Mouse (Mus musculus) hindbrain, embryonic 14.5 days (tissue): ENCODE measurements around the gene Ceacam1. TPM values are rescaled to one million over a fixed set of nuclear protein-coding genes. Genes with fewer than 3 reads are reported as not detected.

Source experiments
- ATAC-seq: fragments of 200-750 bp; cut with Nextera tagmentation; 2 replicates; pipeline ENCODE4 v1.8.0; 2017; ENCODE audit warnings: moderate number of reproducible peaks, mild to moderate bottlenecking, moderate TSS enrichment, moderate library complexity; ENCODE audit not compliant: low FRiP score
- DNase-seq: peaks from one replicate; pipeline ENCODE4 v3.0.0-alpha.2; 2015; ENCODE audit warnings: low spot score
- H3K27ac ChIP-seq: fragments of 300-500 bp; sonication (generic); 2 replicates; pipeline ENCODE4 v1.5.1; 2014; ENCODE audit warnings: mild to moderate bottlenecking, moderate library complexity
- H3K27me3 ChIP-seq: fragments of 300-500 bp; sonication (generic); 2 replicates; pipeline ENCODE4 v1.6.1; 2014; ENCODE audit warnings: mild to moderate bottlenecking, low read length, mixed read lengths; ENCODE audit not compliant: control insufficient read depth, insufficient read depth
- H3K36me3 ChIP-seq: fragments of 300-500 bp; sonication (generic); replicated peaks from 2 replicates; pipeline ENCODE4 v1.6.1; 2014; ENCODE audit not compliant: control insufficient read depth, insufficient read depth
- H3K4me1 ChIP-seq: fragments of 300-500 bp; sonication (generic); replicated peaks from 2 replicates; pipeline ENCODE4 v1.6.1; 2014; ENCODE audit warnings: antibody characterized with exemption, low read length, mixed read lengths; ENCODE audit not compliant: control insufficient read depth, insufficient read depth
- H3K4me2 ChIP-seq: fragments of 300-500 bp; sonication (generic); replicated peaks from 2 replicates; pipeline ENCODE4 v1.6.1; 2014; ENCODE audit warnings: mild to moderate bottlenecking, moderate library complexity
- H3K4me3 ChIP-seq: fragments of 300-500 bp; sonication (generic); replicated peaks from 2 replicates; pipeline ENCODE4 v1.5.1; 2014; ENCODE audit warnings: mild to moderate bottlenecking, low read length
- H3K9ac ChIP-seq: fragments of 300-500 bp; sonication (generic); 2 replicates; pipeline ENCODE4 v1.6.1; 2014
- H3K9me3 ChIP-seq: fragments of 300-500 bp; sonication (generic); 2 replicates; pipeline ENCODE4 v1.6.1; 2016; ENCODE audit warnings: low read length; ENCODE audit not compliant: control insufficient read depth
- WGBS: fragments of 180-500 bp; shearing (Covaris S2); extraction: QIAGEN DNeasy Blood & Tissue Kit; methylation state at CpG from one replicate; pipeline ENCODE4 v1.1.7; 2014; 5-methylcytosine and 5-hydroxymethylcytosine counted together
- polyA plus RNA-seq: library from polyadenylated mRNA; unstranded; fragments of >200 nt; fragmentation: Nextera tagmentation; extraction: Ambion mirVana; gene quantifications from 2 replicates; pipeline ENCODE4 v1.2.1, GENCODE M21; 2014

The Ceacam1 gene
- polyA plus RNA-seq, 1 experiment from 2014 or later, result 0.91 TPM

DNA sequence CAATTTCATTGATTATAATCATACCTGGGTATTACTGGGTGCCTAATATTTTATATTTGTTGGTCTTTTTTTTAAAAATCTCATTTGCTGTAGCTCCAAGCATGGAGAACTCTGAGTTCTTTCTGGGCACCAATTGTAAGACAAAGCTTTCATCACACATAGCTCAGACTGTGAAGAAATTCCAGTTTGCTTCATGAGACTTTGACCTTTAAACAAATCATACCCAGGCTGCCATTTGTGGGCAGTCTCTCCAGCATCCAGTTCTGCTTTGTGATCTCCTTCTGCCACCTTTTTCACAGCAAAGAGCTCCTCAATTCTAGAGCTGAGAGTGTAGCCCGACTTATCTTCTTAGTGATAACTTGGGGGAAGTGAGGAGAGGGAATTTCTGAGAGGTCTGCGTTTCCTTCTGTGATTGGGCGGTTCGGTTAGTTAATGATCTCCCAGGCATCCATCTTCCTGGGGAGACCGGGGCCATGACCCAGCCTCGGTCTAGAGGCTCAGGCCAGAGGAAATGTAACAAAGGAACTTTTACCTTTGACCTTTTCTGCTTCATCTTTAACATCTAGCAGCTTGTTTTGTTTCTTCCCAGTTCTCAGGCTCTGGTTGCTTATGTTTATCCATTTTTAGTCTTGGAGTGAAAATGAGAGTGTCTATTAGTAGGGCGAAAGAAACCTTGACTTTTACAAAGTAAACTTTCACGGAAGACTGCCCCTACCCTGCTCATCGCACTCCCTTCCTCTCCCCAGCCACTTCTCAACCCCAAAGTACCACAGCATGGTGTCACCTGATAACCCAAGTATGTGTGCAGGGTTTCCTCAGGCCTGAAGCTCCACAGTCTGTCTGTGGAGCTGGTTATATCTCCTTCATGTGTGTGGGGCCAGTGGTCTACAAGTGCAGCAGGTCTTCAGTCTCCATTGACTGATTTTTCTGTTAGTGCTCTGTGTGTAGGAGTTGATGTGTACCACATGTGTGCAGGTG is 27.2 kb downstream of the Ceacam1 start:
- Histone ChIP-seq H3K4me1 (no peaks in the 10 kb centered on the region), H3K27ac (no peak overlapping the region), H3K36me3 (no peaks in the 10 kb centered on the region), H3K27me3 (no peaks in the 10 kb centered on the region), H3K9me3 (no peaks in the 10 kb centered on the region), H3K9ac (no peak overlapping the region), H3K4me3 (no peak overlapping the region), H3K4me2 (no peak overlapping the region)
- 58% methylated on average over 9 of the region's 9 CpGs for WGBS
- DNase-seq (no peak), ATAC-seq (no peak)

DNA sequence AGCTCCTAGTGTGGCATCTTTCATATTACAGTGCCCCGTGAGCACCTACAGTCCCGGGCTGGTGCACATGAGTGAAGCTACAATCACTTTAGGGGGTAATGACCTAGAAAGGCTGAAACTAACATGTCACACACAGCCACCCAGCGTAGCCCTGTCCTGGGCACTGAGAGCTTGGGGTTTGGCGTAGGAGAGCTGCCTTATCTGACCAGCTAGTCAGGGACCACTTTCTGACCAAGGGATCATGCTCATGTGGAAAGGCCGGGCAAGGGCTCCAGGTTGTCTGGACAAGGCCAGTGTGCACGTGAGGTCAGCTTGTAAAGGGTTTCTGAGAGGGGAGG is 36.6 kb downstream of the Ceacam1 start:
- Histone ChIP-seq H3K4me1 (no peaks in the 10 kb centered on the region), H3K9ac (no peak overlapping the region), H3K9me3 (no peaks in the 10 kb centered on the region), H3K27ac (no peak overlapping the region), H3K4me2 (no peak overlapping the region), H3K36me3 (no peaks in the 10 kb centered on the region), H3K27me3 (no peaks in the 10 kb centered on the region), H3K4me3 (no peak overlapping the region)
- ATAC-seq (no peak), DNase-seq (no peak)
- 86% methylated on average over 6 of the region's 6 CpGs for WGBS

- H3K36me3 ChIP-seq, result no peaks in the 10 kb centered on the region
- WGBS, result 91% methylated on average over 9 of the region's 9 CpGs
- H3K27me3 ChIP-seq, result no peaks in the 10 kb centered on the region
- H3K4me1 ChIP-seq, result no peaks in the 10 kb centered on the region
- no peaks in the 10 kb centered on the region for H3K9me3 ChIP-seq
- H3K4me2 ChIP-seq, result no peak overlapping the region
- DNase-seq (no peak), ATAC-seq (no peak)
- H3K4me3 ChIP-seq, result no peak overlapping the region
- H3K9ac ChIP-seq, result no peak overlapping the region
- H3K27ac ChIP-seq, result no peak overlapping the region
These were observed 37.2 kb downstream of the Ceacam1 start for GRCm38 (mm10) chr7:25439978-25440815.

GRCm38 (mm10) chr7:25439124-25439822 is 38.1 kb downstream of the Ceacam1 start:
- Histone ChIP-seq H3K4me1 (no peaks in the 10 kb centered on the region), H3K27me3 (no peaks in the 10 kb centered on the region), H3K4me3 (no peak overlapping the region), H3K9ac (no peak overlapping the region), H3K27ac (no peak overlapping the region), H3K36me3 (no peaks in the 10 kb centered on the region), H3K9me3 (no peaks in the 10 kb centered on the region), H3K4me2 (no peak overlapping the region)
- WGBS, result 86% methylated on average over 8 of the region's 8 CpGs
- DNase-seq (no peak), ATAC-seq (no peak)

DNA sequence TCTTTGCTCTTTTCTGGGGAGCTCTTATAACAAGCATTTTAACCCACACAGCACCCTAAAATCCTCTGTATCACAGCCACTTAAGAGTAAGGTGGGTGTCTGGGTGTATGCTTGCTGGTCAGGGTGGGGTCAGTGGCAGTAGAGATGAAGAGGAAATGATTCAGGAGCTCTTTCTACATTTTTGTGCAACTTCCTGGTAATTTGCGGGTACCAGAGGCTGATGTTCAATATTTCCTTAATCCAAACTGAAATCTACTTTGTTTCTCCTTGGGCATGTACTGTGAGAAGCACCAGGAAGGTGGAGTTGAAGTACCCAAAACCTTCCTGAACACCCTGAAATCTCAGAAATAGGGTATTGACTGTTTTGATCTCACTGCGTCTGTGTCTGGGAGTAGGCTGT is 40.7 kb downstream of the Ceacam1 start:
- H3K4me2 ChIP-seq, result no peak overlapping the region
- no peaks in the 10 kb centered on the region for H3K9me3 ChIP-seq
- H3K36me3 ChIP-seq, result no peaks in the 10 kb centered on the region
- H3K4me1 ChIP-seq, result no peaks in the 10 kb centered on the region
- WGBS, result 89% methylated on average over 2 of the region's 2 CpGs
- H3K27ac ChIP-seq, result no peak overlapping the region
- no peak overlapping the region for H3K9ac ChIP-seq
- DNase-seq (no peak), ATAC-seq (no peak)
- no peak overlapping the region for H3K4me3 ChIP-seq
- H3K27me3 ChIP-seq, result no peaks in the 10 kb centered on the region

GRCm38 (mm10) chr7:25436226-25436625 is 41.2 kb downstream of the Ceacam1 start:
- H3K4me3 ChIP-seq, result no peak overlapping the region
- H3K4me1 ChIP-seq, result no peaks in the 10 kb centered on the region
- DNase-seq (no peak), ATAC-seq (no peak)
- WGBS, result 84% methylated on average over 6 of the region's 6 CpGs
- H3K27me3 ChIP-seq, result no peaks in the 10 kb centered on the region
- no peaks in the 10 kb centered on the region for H3K9me3 ChIP-seq
- no peak overlapping the region for H3K27ac ChIP-seq
- no peak overlapping the region for H3K9ac ChIP-seq
- H3K4me2 ChIP-seq, result no peak overlapping the region
- no peaks in the 10 kb centered on the region for H3K36me3 ChIP-seq

DNA sequence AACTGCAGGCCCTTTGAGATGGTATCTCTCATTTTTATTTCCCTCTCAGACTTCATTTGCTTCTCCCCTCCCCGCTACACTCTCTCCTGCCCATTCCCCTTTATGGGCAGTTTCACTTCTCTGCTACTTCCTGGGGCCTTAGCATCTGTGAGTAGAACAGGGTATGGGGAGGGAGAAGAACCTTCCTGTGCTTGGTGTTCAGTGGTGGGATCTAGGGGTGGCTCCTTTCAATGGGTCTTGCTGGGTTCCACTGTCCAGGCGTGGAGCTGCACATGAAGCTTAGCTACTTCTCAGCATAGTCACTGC is 41.9 kb downstream of the Ceacam1 start:
- Histone ChIP-seq H3K9ac (no peak overlapping the region), H3K9me3 (no peaks in the 10 kb centered on the region), H3K4me2 (no peak overlapping the region), H3K27ac (no peak overlapping the region), H3K4me1 (no peaks in the 10 kb centered on the region), H3K27me3 (no peaks in the 10 kb centered on the region), H3K36me3 (no peaks in the 10 kb centered on the region), H3K4me3 (no peak overlapping the region)
- 94% methylated on average over 2 of the region's 2 CpGs for WGBS
- ATAC-seq (no peak), DNase-seq (no peak)

GRCm38 (mm10) chr7:25434654-25435545 is 42.5 kb downstream of the Ceacam1 start:
- no peaks in the 10 kb centered on the region for H3K36me3 ChIP-seq
- H3K27me3 ChIP-seq, result no peaks in the 10 kb centered on the region
- no peaks in the 10 kb centered on the region for H3K9me3 ChIP-seq
- ATAC-seq, result no peak
- no peaks in the 10 kb centered on the region for H3K4me1 ChIP-seq
- H3K9ac ChIP-seq, result no peak overlapping the region
- no peak overlapping the region for H3K4me2 ChIP-seq
- H3K27ac ChIP-seq, result no peak overlapping the region
- 86% methylated on average over 10 of the region's 10 CpGs for whole genome bisulfite sequencing
- no peak overlapping the region for H3K4me3 ChIP-seq
- no peak for DNase-seq
